Mouse (Mus musculus): ENCODE results near the gene Arhgef6. TPM values are rescaled to one million over a fixed set of nuclear protein-coding genes. Genes with fewer than 3 reads are reported as not detected.

Arhgef6 gene
- polyA plus RNA-seq, 1 experiment from 2014 or later, result 4.4 TPM

DNA sequence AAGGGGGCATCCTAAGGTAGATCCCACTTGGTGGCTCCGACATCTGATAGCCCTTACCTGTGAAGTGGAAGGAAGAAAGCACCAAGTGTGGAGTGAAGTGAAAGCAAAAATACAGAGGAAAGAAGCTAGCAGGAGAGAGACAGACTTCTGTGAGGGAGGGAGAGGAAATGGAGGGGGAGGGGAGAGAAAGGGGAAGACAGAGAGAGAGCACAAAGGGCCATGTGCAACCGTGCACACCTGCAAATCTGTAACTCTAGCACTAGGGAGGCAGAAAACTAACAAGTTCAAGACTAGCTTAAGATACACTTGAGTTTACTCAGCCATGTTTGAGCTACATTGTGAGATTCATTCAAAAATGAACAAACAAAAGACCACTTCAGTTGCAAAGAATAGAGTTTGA lies 110.4 kb downstream of the Arhgef6 start:
- Histone ChIP-seq H3K4me2 (replicated peaks; ENCODE audit: low read depth, low read length) (no peak overlapping the region), H3K36me3 (ENCODE audit: control insufficient read depth, insufficient read depth, low read length) (no peaks in the 10 kb centered on the region), H3K4me3 (ENCODE audit: low read depth, low read length) (no peak overlapping the region), H3K9me3 (ENCODE audit: control insufficient read depth, low read depth, low read length) (no peaks in the 10 kb centered on the region), H3K27ac (ENCODE audit: low read length) (no peak overlapping the region), H3K4me1 (ENCODE audit: control insufficient read depth, insufficient read depth, low read length) (no peaks in the 10 kb centered on the region), H3K27me3 (ENCODE audit: control insufficient read depth, insufficient read depth, low read length) (no peaks in the 10 kb centered on the region), H3K9ac (replicated peaks; ENCODE audit: low read depth, low read length) (no peak overlapping the region)
- WGBS, result 64% methylated on average over 2 of the region's 2 CpGs
- no peak for ATAC-seq (ENCODE audit: insufficient number of reproducible peaks, insufficient read depth, low FRiP score, low read depth)

DNA sequence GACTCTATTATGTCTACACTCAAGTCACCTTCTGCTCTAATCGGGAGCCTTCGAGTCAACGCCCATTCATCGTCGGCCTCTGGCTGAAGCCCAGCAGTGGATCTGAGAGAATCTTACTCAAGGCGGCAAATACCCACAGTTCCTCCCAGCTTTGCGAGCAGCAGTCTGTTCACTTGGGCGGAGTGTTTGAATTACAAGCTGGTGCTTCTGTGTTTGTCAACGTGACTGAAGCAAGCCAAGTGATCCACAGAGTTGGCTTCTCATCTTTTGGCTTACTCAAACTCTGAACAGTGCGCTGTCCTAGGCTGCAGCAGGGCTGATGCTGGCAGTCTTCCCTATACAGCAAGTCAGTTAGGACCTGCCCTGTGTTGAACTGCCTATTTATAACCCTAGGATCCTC lies 115.2 kb downstream of the Arhgef6 start:
- no peak for ATAC-seq (ENCODE audit: insufficient number of reproducible peaks, insufficient read depth, low FRiP score, low read depth)
- H3K36me3 ChIP-seq (ENCODE audit: control insufficient read depth, insufficient read depth, low read length), result no peaks in the 10 kb centered on the region
- no peak overlapping the region for H3K9ac ChIP-seq (replicated peaks; ENCODE audit: low read depth, low read length)
- H3K27me3 ChIP-seq (ENCODE audit: control insufficient read depth, insufficient read depth, low read length), result no peaks in the 10 kb centered on the region
- no peak overlapping the region for H3K27ac ChIP-seq (ENCODE audit: low read length)
- no peak overlapping the region for H3K4me2 ChIP-seq (replicated peaks; ENCODE audit: low read depth, low read length)
- no peak overlapping the region for H3K4me3 ChIP-seq (ENCODE audit: low read depth, low read length)
- H3K9me3 ChIP-seq (ENCODE audit: control insufficient read depth, low read depth, low read length), result no peaks in the 10 kb centered on the region
- no peaks in the 10 kb centered on the region for H3K4me1 ChIP-seq (ENCODE audit: control insufficient read depth, insufficient read depth, low read length)
- 88% methylated on average over 10 of the region's 10 CpGs for WGBS

DNA sequence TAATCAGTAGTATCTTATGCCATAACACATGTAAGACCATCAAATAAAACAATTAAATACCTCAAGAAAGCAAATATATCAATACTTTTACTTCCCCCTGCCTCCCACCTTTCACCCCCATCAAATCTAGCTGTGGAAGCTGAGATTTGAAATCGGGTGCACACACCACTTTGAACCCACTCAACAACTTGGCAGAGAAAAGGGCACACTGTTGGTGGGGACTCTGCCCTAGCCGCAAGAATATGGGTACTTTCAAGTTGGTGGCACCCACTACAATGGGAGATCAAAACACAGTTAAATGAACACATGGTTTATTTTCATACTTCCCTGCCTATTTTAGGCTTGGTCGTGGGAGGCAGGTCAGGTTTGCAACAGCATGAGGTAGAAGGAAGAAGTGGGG lies 116.6 kb downstream of the Arhgef6 start:
- ATAC-seq (ENCODE audit: insufficient number of reproducible peaks, insufficient read depth, low FRiP score, low read depth), result no peak
- Histone ChIP-seq H3K36me3 (ENCODE audit: control insufficient read depth, insufficient read depth, low read length) (no peaks in the 10 kb centered on the region), H3K4me1 (ENCODE audit: control insufficient read depth, insufficient read depth, low read length) (no peaks in the 10 kb centered on the region), H3K9ac (replicated peaks; ENCODE audit: low read depth, low read length) (no peak overlapping the region), H3K4me2 (replicated peaks; ENCODE audit: low read depth, low read length) (no peak overlapping the region), H3K9me3 (ENCODE audit: control insufficient read depth, low read depth, low read length) (no peaks in the 10 kb centered on the region), H3K4me3 (ENCODE audit: low read depth, low read length) (no peak overlapping the region), H3K27ac (ENCODE audit: low read length) (no peak overlapping the region), H3K27me3 (ENCODE audit: control insufficient read depth, insufficient read depth, low read length) (no peaks in the 10 kb centered on the region)
- WGBS, result 82% methylated on average over 3 of the region's 3 CpGs

DNA sequence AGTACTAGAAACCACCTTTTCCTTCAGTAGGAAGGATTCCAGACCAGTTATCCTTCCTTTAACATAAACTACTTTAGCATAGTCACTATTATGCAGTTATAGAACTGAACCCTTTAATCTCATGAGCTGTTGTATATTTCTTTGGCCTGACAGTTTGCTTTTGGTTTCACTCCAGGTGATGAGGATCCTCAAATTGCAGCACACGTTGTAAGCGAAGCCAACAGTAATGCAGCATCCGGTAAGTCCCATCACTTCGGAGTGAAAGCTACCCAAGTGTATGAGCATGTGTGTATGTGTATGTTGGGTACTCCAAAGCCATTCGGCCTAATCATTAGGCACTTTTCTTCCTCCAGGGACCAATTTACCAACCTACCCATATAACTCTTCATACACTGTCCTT lies 119.0 kb downstream of the Arhgef6 start:
- WGBS, result 91% methylated on average over 5 of the region's 5 CpGs

DNA sequence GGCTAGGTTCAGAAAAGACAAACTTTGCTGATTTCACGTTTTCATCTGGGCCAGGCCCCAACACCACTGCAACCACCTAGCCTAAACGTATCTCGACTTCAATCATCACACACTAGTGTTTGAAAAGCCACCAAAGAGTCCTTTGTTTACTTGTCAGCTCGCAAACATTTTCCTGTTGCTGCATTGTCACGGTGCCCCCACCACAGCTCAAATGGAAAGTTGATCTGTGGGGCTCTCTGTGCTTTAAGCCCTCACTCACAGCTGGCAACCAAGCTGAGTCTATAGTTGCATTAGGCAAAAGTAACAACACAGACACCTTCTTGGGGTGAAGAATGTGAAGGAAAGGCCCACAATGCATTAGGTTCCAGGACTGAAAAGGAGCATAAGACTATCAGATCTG lies 122.3 kb downstream of the Arhgef6 start:
- no peak overlapping the region for H3K27ac ChIP-seq (ENCODE audit: low read length)
- H3K36me3 ChIP-seq (ENCODE audit: control insufficient read depth, insufficient read depth, low read length), result no peaks in the 10 kb centered on the region
- no peak for ATAC-seq (ENCODE audit: insufficient number of reproducible peaks, insufficient read depth, low FRiP score, low read depth)
- no peaks in the 10 kb centered on the region for H3K4me1 ChIP-seq (ENCODE audit: control insufficient read depth, insufficient read depth, low read length)
- H3K4me2 ChIP-seq (replicated peaks; ENCODE audit: low read depth, low read length), result no peak overlapping the region
- no peak overlapping the region for H3K9ac ChIP-seq (replicated peaks; ENCODE audit: low read depth, low read length)
- H3K4me3 ChIP-seq (ENCODE audit: low read depth, low read length), result no peak overlapping the region
- H3K9me3 ChIP-seq (ENCODE audit: control insufficient read depth, low read depth, low read length), result no peaks in the 10 kb centered on the region
- 61% methylated on average over 5 of the region's 5 CpGs for WGBS
- no peaks in the 10 kb centered on the region for H3K27me3 ChIP-seq (ENCODE audit: control insufficient read depth, insufficient read depth, low read length)

More for the DNA sequence above, 119.0 kb downstream of the Arhgef6 start:
- no peaks in the 10 kb centered on the region for H3K27me3 ChIP-seq (ENCODE audit: control insufficient read depth, insufficient read depth, low read length)
- no peak overlapping the region for H3K27ac ChIP-seq (ENCODE audit: low read length)
- no peaks in the 10 kb centered on the region for H3K9me3 ChIP-seq (ENCODE audit: control insufficient read depth, low read depth, low read length)
- no peak overlapping the region for H3K4me3 ChIP-seq (ENCODE audit: low read depth, low read length)
- no peaks in the 10 kb centered on the region for H3K4me1 ChIP-seq (ENCODE audit: control insufficient read depth, insufficient read depth, low read length)
- no peak overlapping the region for H3K9ac ChIP-seq (replicated peaks; ENCODE audit: low read depth, low read length)
- no peak overlapping the region for H3K4me2 ChIP-seq (replicated peaks; ENCODE audit: low read depth, low read length)
- ATAC-seq (ENCODE audit: insufficient number of reproducible peaks, insufficient read depth, low FRiP score, low read depth), result no peak
- H3K36me3 ChIP-seq (ENCODE audit: control insufficient read depth, insufficient read depth, low read length), result no peaks in the 10 kb centered on the region

DNA sequence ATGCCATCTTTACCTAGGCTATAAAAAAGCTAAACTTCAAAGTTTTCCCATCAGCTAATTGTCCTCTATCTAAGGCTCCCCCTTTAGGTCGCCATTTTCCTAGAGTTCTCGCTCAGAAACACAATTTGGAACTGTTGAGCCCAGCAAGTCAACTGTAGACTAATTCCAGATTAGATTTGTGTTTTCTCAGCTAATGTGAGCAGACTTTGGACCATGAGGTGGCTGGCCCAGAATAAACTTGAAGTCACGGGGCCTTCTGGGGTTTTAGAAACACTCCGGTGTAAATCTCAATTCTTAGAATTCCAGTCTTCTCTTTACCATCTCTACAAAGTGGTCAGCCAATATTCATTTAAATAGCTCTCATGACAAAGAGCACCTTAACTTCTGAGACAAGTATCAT lies 123.0 kb downstream of the Arhgef6 start:
- Histone ChIP-seq H3K4me3 (ENCODE audit: low read depth, low read length) (no peak overlapping the region), H3K27me3 (ENCODE audit: control insufficient read depth, insufficient read depth, low read length) (no peaks in the 10 kb centered on the region), H3K4me1 (ENCODE audit: control insufficient read depth, insufficient read depth, low read length) (no peaks in the 10 kb centered on the region), H3K36me3 (ENCODE audit: control insufficient read depth, insufficient read depth, low read length) (no peaks in the 10 kb centered on the region), H3K4me2 (replicated peaks; ENCODE audit: low read depth, low read length) (no peak overlapping the region), H3K27ac (ENCODE audit: low read length) (no peak overlapping the region), H3K9ac (replicated peaks; ENCODE audit: low read depth, low read length) (no peak overlapping the region), H3K9me3 (ENCODE audit: control insufficient read depth, low read depth, low read length) (no peaks in the 10 kb centered on the region)
- no peak for ATAC-seq (ENCODE audit: insufficient number of reproducible peaks, insufficient read depth, low FRiP score, low read depth)
- WGBS, result 82% methylated on average over 4 of the region's 4 CpGs

DNA sequence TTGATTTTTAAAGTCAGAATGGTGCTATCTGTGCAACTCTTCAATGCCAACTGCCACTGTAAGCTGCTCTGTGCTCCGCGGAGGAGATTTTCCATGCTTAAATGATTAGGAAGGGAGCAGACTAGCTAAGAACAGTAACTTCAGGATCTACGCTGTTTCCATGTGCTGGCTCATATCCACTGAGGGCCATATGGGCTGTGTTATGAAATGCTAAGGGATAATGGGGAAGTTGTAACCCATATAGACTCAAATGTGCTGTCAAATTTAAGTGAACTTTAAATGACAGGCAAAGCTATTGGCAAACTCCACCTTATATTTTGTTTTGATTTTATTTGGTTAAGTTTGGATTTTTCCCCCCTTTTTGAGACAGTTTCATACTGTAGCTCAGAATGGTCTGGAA lies 125.7 kb downstream of the Arhgef6 start:
- Histone ChIP-seq H3K4me1 (ENCODE audit: control insufficient read depth, insufficient read depth, low read length) (no peaks in the 10 kb centered on the region), H3K4me3 (ENCODE audit: low read depth, low read length) (no peak overlapping the region), H3K27me3 (ENCODE audit: control insufficient read depth, insufficient read depth, low read length) (no peaks in the 10 kb centered on the region), H3K36me3 (ENCODE audit: control insufficient read depth, insufficient read depth, low read length) (no peaks in the 10 kb centered on the region), H3K4me2 (replicated peaks; ENCODE audit: low read depth, low read length) (no peak overlapping the region), H3K27ac (ENCODE audit: low read length) (no peak overlapping the region), H3K9me3 (ENCODE audit: control insufficient read depth, low read depth, low read length) (no peaks in the 10 kb centered on the region), H3K9ac (replicated peaks; ENCODE audit: low read depth, low read length) (no peak overlapping the region)
- no peak for ATAC-seq (ENCODE audit: insufficient number of reproducible peaks, insufficient read depth, low FRiP score, low read depth)
- 86% methylated on average over 3 of the region's 3 CpGs for WGBS

DNA sequence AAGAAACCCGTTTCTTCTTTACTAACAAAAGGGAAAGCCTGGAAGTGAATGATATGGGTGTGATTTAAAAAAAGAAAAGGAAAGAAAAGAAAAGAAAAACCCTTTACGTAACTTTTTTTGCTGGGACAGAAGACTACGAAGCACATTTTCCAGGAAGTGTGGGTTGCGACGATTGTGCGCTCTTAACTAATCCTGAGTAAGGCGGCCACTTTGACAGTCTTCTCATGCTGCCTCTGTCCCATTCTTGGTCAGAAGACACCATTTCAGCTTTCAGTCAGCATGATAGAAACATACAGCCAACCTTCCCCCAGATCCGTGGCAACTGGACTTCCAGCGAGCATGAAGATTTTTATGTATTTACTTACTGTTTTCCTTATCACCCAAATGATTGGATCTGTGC lies 126.7 kb downstream of the Arhgef6 start, which contains the start of gene Cd40lg:
Gene Cd40lg, plus strand, starts transcription at position 268 of the 400 bp plus-strand sequence.
- Histone ChIP-seq H3K9ac (replicated peaks; ENCODE audit: low read depth, low read length) (no peak within 1 kb of the TSS), H3K27me3 (ENCODE audit: control insufficient read depth, insufficient read depth, low read length) (no peaks in the 10 kb centered on the region), H3K4me1 (ENCODE audit: control insufficient read depth, insufficient read depth, low read length) (no peaks in the 10 kb centered on the region), H3K27ac (ENCODE audit: low read length) (no peak within 1 kb of the TSS), H3K9me3 (ENCODE audit: control insufficient read depth, low read depth, low read length) (no peaks in the 10 kb centered on the region), H3K36me3 (ENCODE audit: control insufficient read depth, insufficient read depth, low read length) (no peaks in the 10 kb centered on the region), H3K4me2 (replicated peaks; ENCODE audit: low read depth, low read length) (no peak within 1 kb of the TSS), H3K4me3 (ENCODE audit: low read depth, low read length) (no peak within 1 kb of the TSS)
- ATAC-seq (ENCODE audit: insufficient number of reproducible peaks, insufficient read depth, low FRiP score, low read depth), result no peak
- WGBS, result 90% methylated on average over 9 of the region's 9 CpGs

DNA sequence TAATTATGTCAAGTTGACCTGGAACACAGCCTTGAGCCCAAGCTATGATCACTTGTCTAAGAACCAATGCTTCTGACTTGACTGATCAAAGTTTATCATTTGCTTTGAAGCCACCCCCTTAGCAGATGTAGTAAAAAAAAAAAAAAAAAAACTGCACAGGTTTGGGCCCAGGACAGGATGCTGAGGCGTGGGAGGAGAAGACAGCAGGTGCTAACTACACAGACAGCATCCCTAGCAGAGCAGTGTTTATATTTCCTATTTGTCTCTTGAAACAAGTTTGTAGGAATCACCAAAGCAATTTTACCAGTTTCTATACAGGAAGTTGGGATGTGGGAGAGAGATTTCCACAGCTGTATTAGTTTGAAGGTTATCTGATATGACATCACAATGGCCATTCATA lies 127.9 kb downstream of the Arhgef6 start:
- Histone ChIP-seq H3K9ac (replicated peaks; ENCODE audit: low read depth, low read length) (no peak overlapping the region), H3K4me1 (ENCODE audit: control insufficient read depth, insufficient read depth, low read length) (no peaks in the 10 kb centered on the region), H3K27ac (ENCODE audit: low read length) (no peak overlapping the region), H3K4me2 (replicated peaks; ENCODE audit: low read depth, low read length) (no peak overlapping the region), H3K36me3 (ENCODE audit: control insufficient read depth, insufficient read depth, low read length) (no peaks in the 10 kb centered on the region), H3K27me3 (ENCODE audit: control insufficient read depth, insufficient read depth, low read length) (no peaks in the 10 kb centered on the region), H3K9me3 (ENCODE audit: control insufficient read depth, low read depth, low read length) (no peaks in the 10 kb centered on the region), H3K4me3 (ENCODE audit: low read depth, low read length) (no peak overlapping the region)
- ATAC-seq (ENCODE audit: insufficient number of reproducible peaks, insufficient read depth, low FRiP score, low read depth), result no peak
- 63% methylated on average over 1 of the region's 1 CpGs for WGBS
